Mouse (Mus musculus) bone marrow, adult 2 months (tissue): Measurements from ENCODE around the gene Tnik. TPM values are rescaled to one million over a fixed set of nuclear protein-coding genes. Genes with fewer than 3 reads are reported as not detected.

ENCODE experiments used
- H3K27ac ChIP-seq: fragments of 200-500 bp; 2 replicates; pipeline ENCODE4 v1.5.1; 2012; ENCODE audit warnings: low read depth, mild to moderate bottlenecking, control low read depth, inconsistent platforms, low read length; ENCODE audit not compliant: control insufficient read depth, poor library complexity, insufficient read depth
- H3K4me1 ChIP-seq: fragments of 200-500 bp; 2 replicates; pipeline ENCODE4 v1.6.1; 2011; ENCODE audit warnings: low read length; ENCODE audit not compliant: control insufficient read depth, insufficient read depth
- H3K4me3 ChIP-seq: fragments of 200-500 bp; replicated peaks from 2 replicates; pipeline ENCODE3; 2011; ENCODE audit warnings: mild to moderate bottlenecking, low read depth, low read length, control low read depth; ENCODE audit not compliant: control insufficient read depth
- CTCF ChIP-seq: fragments of 200-500 bp; IDR thresholded peaks from 2 replicates; pipeline ENCODE4 v1.5.1; 2011; ENCODE audit warnings: low read length, control low read depth; ENCODE audit not compliant: control insufficient read depth, insufficient read depth
- POLR2A ChIP-seq: fragments of 200-500 bp; IDR thresholded peaks from 2 replicates; pipeline ENCODE4 v1.6.1; 2011; ENCODE audit warnings: low read depth, mild to moderate bottlenecking, control low read depth, low read length, borderline replicate concordance; ENCODE audit not compliant: control insufficient read depth
- WGBS: fragments of 180-500 bp; shearing (Covaris S2); methylation state at CpG from one replicate; pipeline ENCODE4 v1.1.7; 2018; 5-methylcytosine and 5-hydroxymethylcytosine counted together
- polyA plus RNA-seq: library from polyadenylated mRNA; stranded (reverse); fragments of >200 nt; gene quantifications from 2 replicates; pipeline ENCODE4 v1.2.4, GENCODE M21; 2011; ENCODE audit warnings: low replicate concordance; ENCODE audit not compliant: missing spikeins, insufficient read depth, insufficient read length

The Tnik gene
- polyA plus RNA-seq, 1 experiment = 25.8 TPM

GRCm38 (mm10) chr3:28721838-28722237, 458.8 kb downstream of the Tnik start:
- 66% methylated on average over 7 of the region's 7 CpGs for WGBS
- Histone ChIP-seq H3K4me3 (no peak overlapping the region), H3K4me1 (no peaks in the 10 kb centered on the region), H3K27ac (no peak overlapping the region)
- TF ChIP-seq POLR2A (no peak), CTCF (no peak)

DNA sequence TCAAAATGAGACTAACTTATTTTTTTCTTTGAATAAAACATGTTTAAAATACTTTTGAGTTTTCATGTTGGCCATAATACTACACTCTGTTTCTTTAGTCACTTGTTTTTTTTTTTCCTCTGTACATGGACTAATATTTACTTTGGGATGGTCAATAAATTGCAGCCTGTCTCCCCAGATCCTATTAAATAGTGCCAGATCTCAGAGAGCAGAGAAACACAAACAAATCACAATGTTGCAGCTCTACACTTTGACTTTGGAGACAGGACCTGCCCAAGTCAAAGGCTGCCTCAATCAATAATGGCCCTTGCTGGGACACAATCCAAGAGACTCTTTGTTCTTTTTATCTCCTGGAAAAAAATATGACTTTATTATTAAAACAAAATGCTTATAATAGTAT, 459.5 kb downstream of the Tnik start:
- TF ChIP-seq CTCF = no peak
- no peak for TF ChIP-seq POLR2A
- Histone ChIP-seq H3K4me3 (no peak overlapping the region), H3K4me1 (no peaks in the 10 kb centered on the region), H3K27ac (no peak overlapping the region)

GRCm38 (mm10) chr3:28723534-28723933, 460.5 kb downstream of the Tnik start:
- no peaks in the 10 kb centered on the region for H3K4me1 ChIP-seq
- 56% methylated on average over 6 of the region's 6 CpGs for WGBS
- H3K4me3 ChIP-seq = no peak overlapping the region
- TF ChIP-seq POLR2A (no peak), CTCF (peak; percentile 28; the same call in 1 of the 2 replicates)
- H3K27ac ChIP-seq = no peak overlapping the region

- Histone ChIP-seq H3K4me3 (no peak overlapping the region), H3K27ac (no peak overlapping the region), H3K4me1 (no peaks in the 10 kb centered on the region)
- TF ChIP-seq CTCF (no peak), POLR2A (no peak)
- 89% methylated on average over 13 of the region's 13 CpGs for WGBS
Measured at GRCm38 (mm10) chr3:28725203-28725602, 462.2 kb downstream of the Tnik start.
